Mouse (Mus musculus) heart, embryonic 11.5 days (tissue): ENCODE data around the gene Ranbp3. TPM values are rescaled to one million over a fixed set of nuclear protein-coding genes. Genes with fewer than 3 reads are reported as not detected.
A peak's percentile ranks its signal among the peaks of the same experiment; 100 is the strongest.

ENCODE experiments used
- ATAC-seq: fragments of 200-750 bp; cut with Nextera tagmentation; replicated peaks from 2 replicates; pipeline ENCODE4 v1.8.0; 2017; ENCODE audit warnings: moderate library complexity; ENCODE audit not compliant: insufficient number of reproducible peaks, low FRiP score, low TSS enrichment
- H3K27ac ChIP-seq: fragments of 300-500 bp; sonication (generic); 2 replicates; pipeline ENCODE4 v1.5.1; 2014; ENCODE audit warnings: mild to moderate bottlenecking, low read depth, low read length
- H3K27me3 ChIP-seq: fragments of 300-500 bp; sonication (generic); 2 replicates; pipeline ENCODE4 v1.6.1; 2014; ENCODE audit warnings: mild to moderate bottlenecking, low read length, mixed read lengths; ENCODE audit not compliant: control insufficient read depth, insufficient read depth
- H3K36me3 ChIP-seq: fragments of 300-500 bp; sonication (generic); 2 replicates; pipeline ENCODE4 v1.6.1; 2014; ENCODE audit warnings: mild to moderate bottlenecking, low read length, moderate library complexity, mixed read lengths; ENCODE audit not compliant: control insufficient read depth, insufficient read depth
- H3K4me1 ChIP-seq: fragments of 300-500 bp; sonication (generic); 2 replicates; pipeline ENCODE4 v1.6.1; 2014; ENCODE audit warnings: low read length; ENCODE audit not compliant: control insufficient read depth, insufficient read depth
- H3K4me2 ChIP-seq: fragments of 300-500 bp; sonication (generic); 2 replicates; pipeline ENCODE4 v1.6.1; 2014; ENCODE audit warnings: mild to moderate bottlenecking, moderate library complexity
- H3K4me3 ChIP-seq: fragments of 300-500 bp; sonication (generic); 2 replicates; pipeline ENCODE4 v1.5.1; 2014; ENCODE audit warnings: low read depth, low read length
- H3K9ac ChIP-seq: fragments of 300-500 bp; sonication (generic); 2 replicates; pipeline ENCODE4 v1.6.1; 2014; ENCODE audit warnings: mild to moderate bottlenecking, low read depth, low read length, moderate library complexity
- H3K9me3 ChIP-seq: fragments of 300-500 bp; sonication (generic); replicated peaks from 2 replicates; pipeline ENCODE4 v1.6.1; 2016; ENCODE audit warnings: low read length; ENCODE audit not compliant: control insufficient read depth
- WGBS: fragments of 180-500 bp; shearing (Covaris S2); extraction: QIAGEN DNeasy Blood & Tissue Kit; methylation state at CpG from one replicate; pipeline ENCODE4 v1.1.7; 2014; ENCODE audit not compliant: insufficient replicate concordance; 5-methylcytosine and 5-hydroxymethylcytosine counted together
- polyA plus RNA-seq: library from polyadenylated mRNA; unstranded; fragments of >200 nt; fragmentation: Nextera tagmentation; extraction: Ambion mirVana; gene quantifications from 2 replicates; pipeline ENCODE4 v1.2.1, GENCODE M21; 2014

Gene Ranbp3
- polyA plus RNA-seq, 1 experiment from 2014 or later: 65.9 TPM

GRCm38 (mm10) chr17:56634023-56634422, 39.1 kb upstream of the Ranbp3 start:
- H3K36me3 ChIP-seq: no peaks in the 10 kb centered on the region
- no peaks in the 10 kb centered on the region for H3K4me1 ChIP-seq
- no peaks in the 10 kb centered on the region for H3K9me3 ChIP-seq
- no peak for ATAC-seq
- H3K4me3 ChIP-seq: no peak overlapping the region
- H3K4me2 ChIP-seq: no peak overlapping the region
- no peak overlapping the region for H3K9ac ChIP-seq
- no peak overlapping the region for H3K27ac ChIP-seq
- WGBS: 80% methylated on average over 6 of the region's 6 CpGs
- no peaks in the 10 kb centered on the region for H3K27me3 ChIP-seq

- Histone ChIP-seq H3K4me3 (no peak overlapping the region), H3K4me2 (no peak overlapping the region), H3K36me3 (no peaks in the 10 kb centered on the region)
Measured at GRCm38 (mm10) chr17:56643237-56643636, 29.9 kb upstream of the Ranbp3 start.

GRCm38 (mm10) chr17:56647546-56647945, 25.5 kb upstream of the Ranbp3 start:
- WGBS: 51% methylated on average over 10 of the region's 13 CpGs
- no peak overlapping the region for H3K4me2 ChIP-seq

More at GRCm38 (mm10) chr17:56643237-56643636, 29.9 kb upstream of the Ranbp3 start:
- H3K4me1 ChIP-seq: no peaks in the 10 kb centered on the region; the same call in 1 of the 2 replicates
- no peaks in the 10 kb centered on the region for H3K9me3 ChIP-seq
- no peak for ATAC-seq
- no peak overlapping the region for H3K9ac ChIP-seq
- no peak overlapping the region for H3K27ac ChIP-seq
- WGBS: 83% methylated on average over 4 of the region's 4 CpGs
- no peaks in the 10 kb centered on the region for H3K27me3 ChIP-seq

GRCm38 (mm10) chr17:56651801-56652200, 21.3 kb upstream of the Ranbp3 start:
- ATAC-seq: no peak
- H3K9me3 ChIP-seq: no peaks in the 10 kb centered on the region
- H3K27ac ChIP-seq: no peak overlapping the region
- H3K4me1 ChIP-seq: no peaks in the 10 kb centered on the region; the same call in 1 of the 2 replicates
- H3K36me3 ChIP-seq: no peaks in the 10 kb centered on the region
- WGBS: 26% methylated on average over 10 of the region's 10 CpGs
- no peak overlapping the region for H3K4me2 ChIP-seq
- no peak overlapping the region for H3K9ac ChIP-seq
- H3K4me3 ChIP-seq: no peak overlapping the region
- H3K27me3 ChIP-seq: no peaks in the 10 kb centered on the region

More at GRCm38 (mm10) chr17:56647546-56647945, 25.5 kb upstream of the Ranbp3 start:
- no peak overlapping the region for H3K9ac ChIP-seq
- H3K9me3 ChIP-seq: no peaks in the 10 kb centered on the region
- no peak for ATAC-seq
- no peaks in the 10 kb centered on the region; the same call in 1 of the 2 replicates for H3K4me1 ChIP-seq
- H3K27ac ChIP-seq: no peak overlapping the region
- no peaks in the 10 kb centered on the region for H3K27me3 ChIP-seq
- no peak overlapping the region for H3K4me3 ChIP-seq
- no peaks in the 10 kb centered on the region for H3K36me3 ChIP-seq

GRCm38 (mm10) chr17:56654771-56655170, 18.3 kb upstream of the Ranbp3 start:
- no peak overlapping the region for H3K4me3 ChIP-seq
- no peak overlapping the region for H3K27ac ChIP-seq
- H3K4me2 ChIP-seq: no peak overlapping the region
- no peak for ATAC-seq
- no peaks in the 10 kb centered on the region for H3K36me3 ChIP-seq
- no peaks in the 10 kb centered on the region for H3K27me3 ChIP-seq
- H3K4me1 ChIP-seq: no peaks in the 10 kb centered on the region
- H3K9me3 ChIP-seq: no peaks in the 10 kb centered on the region
- H3K9ac ChIP-seq: no peak overlapping the region
- 64% methylated on average over 2 of the region's 2 CpGs for whole genome bisulfite sequencing

- Histone ChIP-seq H3K9me3 (no peaks in the 10 kb centered on the region), H3K27ac (no peak overlapping the region), H3K4me3 (no peak overlapping the region), H3K27me3 (no peaks in the 10 kb centered on the region), H3K4me1 (no peaks in the 10 kb centered on the region), H3K9ac (no peak overlapping the region), H3K4me2 (no peak overlapping the region), H3K36me3 (no peaks in the 10 kb centered on the region)
- no peak for ATAC-seq
- 65% methylated on average over 3 of the region's 3 CpGs for WGBS
Measured at GRCm38 (mm10) chr17:56655311-56655710, 17.8 kb upstream of the Ranbp3 start.

- no peak overlapping the region for H3K9ac ChIP-seq
- H3K4me1 ChIP-seq: no peaks in the 10 kb centered on the region
- H3K4me3 ChIP-seq: no peak overlapping the region
- no peak overlapping the region for H3K4me2 ChIP-seq
- no peaks in the 10 kb centered on the region for H3K36me3 ChIP-seq
- no peak for ATAC-seq
- no peaks in the 10 kb centered on the region for H3K9me3 ChIP-seq
- no peaks in the 10 kb centered on the region for H3K27me3 ChIP-seq
- 80% methylated on average over 6 of the region's 6 CpGs for WGBS
- H3K27ac ChIP-seq: no peak overlapping the region
Measured at GRCm38 (mm10) chr17:56656171-56656570, 16.9 kb upstream of the Ranbp3 start.

GRCm38 (mm10) chr17:56663659-56664058, 9.4 kb upstream of the Ranbp3 start:
- ATAC-seq: no peak
- Histone ChIP-seq H3K4me2 (peak overlapping the region; percentile 56), H3K27ac (no peak overlapping the region), H3K9me3 (no peaks in the 10 kb centered on the region), H3K27me3 (no peaks in the 10 kb centered on the region), H3K36me3 (no peaks in the 10 kb centered on the region), H3K9ac (peak overlapping the region; percentile 63; the same call in 1 of the 2 replicates), H3K4me1 (peaks cover 9% of the 10 kb centered on the region), H3K4me3 (no peak overlapping the region; the same call in 1 of the 2 replicates)
- 57% methylated on average over 3 of the region's 3 CpGs for WGBS

- Histone ChIP-seq H3K4me2 (peak overlapping the region; percentile 56), H3K4me3 (peak overlapping the region; percentile 21), H3K27ac (no peak overlapping the region), H3K9me3 (no peaks in the 10 kb centered on the region), H3K9ac (peak overlapping the region; percentile 63; the same call in 1 of the 2 replicates), H3K27me3 (no peaks in the 10 kb centered on the region), H3K36me3 (no peaks in the 10 kb centered on the region), H3K4me1 (peaks cover 9% of the 10 kb centered on the region)
- WGBS: 8% methylated on average over 10 of the region's 10 CpGs
- 0 out of 2 replicates have a peak, but pooled peaks have one; percentile 23 for ATAC-seq
Measured at GRCm38 (mm10) chr17:56664333-56664732, 8.8 kb upstream of the Ranbp3 start.
